Mouse (Mus musculus) liver, adult 2 months (tissue): Measurements from ENCODE around the gene Cdhr2.

Source experiments
- CTCF ChIP-seq: fragments of 200-500 bp; IDR thresholded peaks from 2 replicates; pipeline ENCODE4 v1.5.1; 2011; ENCODE audit warnings: low read depth, low read length, control low read depth
- POLR2A ChIP-seq: fragments of 200-500 bp; IDR thresholded peaks from 2 replicates; pipeline ENCODE4 v1.6.1; 2011; ENCODE audit warnings: low read length, control low read depth; ENCODE audit not compliant: insufficient read depth; ENCODE audit errors: extremely low read depth

DNA sequence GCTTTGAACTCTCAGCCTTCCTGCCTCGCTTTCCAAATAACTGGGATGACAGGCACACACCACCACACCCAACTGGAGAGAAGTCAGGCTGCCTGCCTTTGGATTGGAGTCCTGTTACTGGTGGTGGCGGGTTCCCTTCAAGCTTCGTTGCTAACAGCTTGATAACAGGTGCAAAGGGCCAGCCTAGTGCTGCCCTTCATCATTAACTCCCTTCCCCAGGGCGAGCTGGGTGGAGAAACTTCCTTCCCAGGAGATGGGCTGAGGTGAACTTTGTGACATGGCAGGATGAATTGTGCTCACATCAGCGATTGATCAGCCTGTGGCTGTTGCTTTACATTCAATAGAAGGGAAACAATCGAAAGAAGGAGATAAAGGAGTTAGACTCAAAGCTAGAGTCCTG is 3.6 kb downstream of the Cdhr2 start:
- TF ChIP-seq CTCF = no peak
- no peak for TF ChIP-seq POLR2A
